Mouse (Mus musculus) A20 (cell line): ENCODE measurements around the gene Snapc4.
A peak's percentile ranks its signal among the peaks of the same experiment; 100 is the strongest.

ENCODE experiments used
- DNase-seq: peaks from one replicate; pipeline ENCODE4 v3.0.0-alpha.2; 2011; ENCODE audit warnings: low read depth, low spot score

Gene Snapc4

GRCm38 (mm10) chr2:26315072-26315924, 65.2 kb downstream of the Snapc4 start, which contains the start of gene Gpsm1:
TSS of gene Gpsm1 (plus strand) at chr2:26315515.
- DNase-seq = peak; percentile 82

- DNase-seq = no peak
Observed at GRCm38 (mm10) chr2:26314281-26315071, 66.0 kb downstream of the Snapc4 start.

GRCm38 (mm10) chr2:26313394-26313793, 67.1 kb downstream of the Snapc4 start:
- DNase-seq = no peak

- no peak for DNase-seq
Observed at GRCm38 (mm10) chr2:26312812-26313211, 67.6 kb downstream of the Snapc4 start.
